ENCODE assay signal across 8 mouse cellular contexts in the genomic region with DNA sequence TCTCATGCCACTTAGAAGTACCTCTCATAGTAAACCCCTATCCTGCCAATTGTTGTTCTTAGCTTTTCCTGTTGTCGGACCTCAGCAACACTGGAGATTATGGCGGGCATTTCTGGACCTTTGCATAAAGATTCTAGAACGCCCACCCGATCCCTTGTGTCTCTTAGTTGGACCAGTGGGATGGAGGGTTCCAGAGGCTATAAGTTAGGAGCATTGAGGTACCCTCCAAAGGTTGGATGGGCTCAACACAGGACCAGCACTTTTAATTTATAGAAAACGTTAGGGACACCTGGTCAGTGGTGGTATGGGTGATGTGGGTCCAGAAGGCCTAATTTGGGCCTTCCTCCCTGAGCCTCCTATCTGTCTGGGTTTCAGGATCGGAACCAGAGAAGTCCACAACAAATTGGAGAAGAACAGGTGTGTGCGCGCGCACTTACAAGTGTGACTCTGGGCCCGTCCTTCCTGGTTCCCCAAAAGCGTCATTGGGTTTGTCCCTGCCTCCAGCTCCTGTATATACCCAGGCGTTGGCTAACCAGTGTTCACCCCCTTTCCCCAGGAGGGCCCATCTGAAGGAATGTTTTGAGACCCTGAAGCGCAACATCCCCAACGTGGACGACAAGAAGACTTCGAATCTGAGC. TPM values are rescaled to one million over a fixed set of nuclear protein-coding genes. Genes with fewer than 3 reads are reported as not detected.
DNase-seq lines count a peak whose midpoint lies in the region; ATAC-seq and TF ChIP-seq lines count a peak whose summit lies in the region.

No protein-coding gene starts in this region.

- peak overlapping the region; percentile 51 for H3K4me3 ChIP-seq in kidney, embryonic 14.5 days (ENCODE audit: low read length)
- peak overlapping the region; percentile 50 for H3K4me3 ChIP-seq in bone marrow macrophage, adult 2 months (ENCODE audit: insufficient read depth, low read length)
- H3K4me3 ChIP-seq in hindbrain, embryonic 12.5 days, result peak overlapping the region; percentile 62
- H3K4me3 ChIP-seq in midbrain, embryonic 11.5 days (ENCODE audit: low read depth, low read length), result peak overlapping the region; percentile 58

- peak overlapping the region; percentile 93; the same call in 1 of the 2 replicates for H3K27ac ChIP-seq in kidney, embryonic 14.5 days (ENCODE audit: low read depth, low read length)
- H3K27ac ChIP-seq in bone marrow macrophage, adult 2 months (ENCODE audit: insufficient read depth, low read depth, low read length), result peak overlapping the region; percentile 75
- peak overlapping the region; percentile 92 for H3K27ac ChIP-seq in hindbrain, embryonic 12.5 days
- H3K27ac ChIP-seq in midbrain, embryonic 11.5 days (ENCODE audit: low read depth, low read length), result peak overlapping the region; percentile 82; the same call in 1 of the 2 replicates

- no peaks in the 10 kb centered on the region for H3K27me3 ChIP-seq in kidney, embryonic 14.5 days (ENCODE audit: control insufficient read depth, insufficient read depth, low read length)
- no peaks in the 10 kb centered on the region for H3K27me3 ChIP-seq in hindbrain, embryonic 12.5 days
- H3K27me3 ChIP-seq in midbrain, embryonic 11.5 days (ENCODE audit: control insufficient read depth, insufficient read depth, low read length), result no peaks in the 10 kb centered on the region

- no peak for TF ChIP-seq POLR2A in bone marrow macrophage, adult 2 months (IDR thresholded peaks at IDR 0.05; ENCODE audit: borderline replicate concordance, low read depth, low read length)

- peak overlapping the region; percentile 62 for H3K9ac ChIP-seq in kidney, embryonic 14.5 days (ENCODE audit: low read depth, low read length)
- H3K9ac ChIP-seq in hindbrain, embryonic 12.5 days, result peak overlapping the region; percentile 64
- peak overlapping the region; percentile 71 for H3K9ac ChIP-seq in midbrain, embryonic 11.5 days (ENCODE audit: low read length)

- H3K4me2 ChIP-seq in kidney, embryonic 14.5 days (replicated peaks; ENCODE audit: low read depth, low read length), result peak overlapping the region; percentile 82
- H3K4me2 ChIP-seq in hindbrain, embryonic 12.5 days (replicated peaks), result peak overlapping the region; percentile 62
- H3K4me2 ChIP-seq in midbrain, embryonic 11.5 days, result peak overlapping the region; percentile 90

- TF ChIP-seq CTCF in bone marrow macrophage, adult 2 months (IDR thresholded peaks at IDR 0.05; ENCODE audit: low read depth, low read length), result no peak

- ATAC-seq in kidney, embryonic 14.5 days (ENCODE audit: low FRiP score, low TSS enrichment), result peak; percentile 0; the same call in 1 of the 2 replicates
- no peak; the same call in 1 of the 2 replicates for ATAC-seq in hindbrain, embryonic 12.5 days (ENCODE audit: low FRiP score)
- ATAC-seq in midbrain, embryonic 11.5 days (ENCODE audit: low FRiP score), result no peak

- WGBS in kidney, embryonic 14.5 days, result 49% methylated on average over 16 of the region's 16 CpGs
- WGBS in hindbrain, embryonic 12.5 days, result 45% methylated on average over 16 of the region's 16 CpGs
- WGBS in midbrain, embryonic 11.5 days, result 46% methylated on average over 16 of the region's 16 CpGs

- no peak for DNase-seq in kidney, adult 11 months
- DNase-seq in midbrain, embryonic 11.5 days (ENCODE audit: low spot score, missing footprints), result no peak
- no peak for DNase-seq in right cerebral cortex, postnatal 14 days
- DNase-seq in frontal cortex, postnatal 36 days (ENCODE audit: low spot score in 2 of 2), result no peak
- DNase-seq in layer of hippocampus, postnatal 25 days (ENCODE audit: extremely low spot score in 1 of 2, low spot score in 1 of 2), result no peak

- no peaks in the 10 kb centered on the region for H3K9me3 ChIP-seq in kidney, embryonic 14.5 days (ENCODE audit: control insufficient read depth, low read length)
- no peaks in the 10 kb centered on the region for H3K9me3 ChIP-seq in hindbrain, embryonic 12.5 days (replicated peaks)
- no peaks in the 10 kb centered on the region for H3K9me3 ChIP-seq in midbrain, embryonic 11.5 days (ENCODE audit: control insufficient read depth, low read length)

- H3K4me1 ChIP-seq in kidney, embryonic 14.5 days (ENCODE audit: control insufficient read depth, insufficient read depth, low read length), result peaks cover 44% of the 10 kb centered on the region
- H3K4me1 ChIP-seq in bone marrow macrophage, adult 2 months (ENCODE audit: control insufficient read depth, insufficient read depth, low read length), result peaks cover 49% of the 10 kb centered on the region
- peaks cover 57% of the 10 kb centered on the region for H3K4me1 ChIP-seq in hindbrain, embryonic 12.5 days
- H3K4me1 ChIP-seq in midbrain, embryonic 11.5 days (ENCODE audit: control insufficient read depth, insufficient read depth, low read length), result peaks cover 32% of the 10 kb centered on the region

- H3K36me3 ChIP-seq in kidney, embryonic 14.5 days (ENCODE audit: control insufficient read depth, insufficient read depth, low read length), result peaks cover 6% of the 10 kb centered on the region; the same call in 1 of the 2 replicates
- peaks cover 12% of the 10 kb centered on the region for H3K36me3 ChIP-seq in hindbrain, embryonic 12.5 days
- no peaks in the 10 kb centered on the region for H3K36me3 ChIP-seq in midbrain, embryonic 11.5 days (ENCODE audit: control insufficient read depth, insufficient read depth, low read length)

RNA-seq across cellular contexts. Expression of a gene that starts 6.5 kb away (rescaled TPM):
- polyA plus RNA-seq in kidney, embryonic 14.5 days (2014; fragmentation: Nextera tagmentation; extraction: Ambion mirVana), result 4.9 and 6.6 TPM in 2 replicates
- polyA plus RNA-seq in bone marrow macrophage, adult 2 months (2012; ENCODE audit: insufficient read depth, insufficient read length, missing spikeins), result 26.2 and 29.9 TPM in 2 replicates
- polyA plus RNA-seq in hindbrain, embryonic 12.5 days (2016; fragmentation: Nextera tagmentation; extraction: Ambion mirVana), result 8.3 and 8.4 TPM in 2 replicates
- polyA plus RNA-seq in midbrain, embryonic 11.5 days (2014; fragmentation: Nextera tagmentation; extraction: Ambion mirVana), result 3.7 and 4.5 TPM in 2 replicates
- total RNA-seq in layer of hippocampus, postnatal 25 days (2021), result 10 to 100 TPM; 28.9 to 34.4 TPM

RNA-seq across cellular contexts. Expression of a gene that starts 59.7 kb away (rescaled TPM):
- 4.4 and 5.7 TPM in 2 replicates for polyA plus RNA-seq in kidney, embryonic 14.5 days (2014; fragmentation: Nextera tagmentation; extraction: Ambion mirVana)
- polyA plus RNA-seq in bone marrow macrophage, adult 2 months (2012; ENCODE audit: insufficient read depth, insufficient read length, missing spikeins), result 2.3 and 3.7 TPM in 2 replicates
- 15.8 and 16.1 TPM in 2 replicates for polyA plus RNA-seq in hindbrain, embryonic 12.5 days (2016; fragmentation: Nextera tagmentation; extraction: Ambion mirVana)
- 5.8 and 6.8 TPM in 2 replicates for polyA plus RNA-seq in midbrain, embryonic 11.5 days (2014; fragmentation: Nextera tagmentation; extraction: Ambion mirVana)
- total RNA-seq in layer of hippocampus, postnatal 25 days (2021), result 10 to 100 TPM; 82.9 to 86.4 TPM
